Mouse (Mus musculus) lung, adult 2 months (tissue): ENCODE data around the gene Cnga3.

Experiments
- CTCF ChIP-seq: fragments of 200-500 bp; IDR thresholded peaks from 2 replicates; pipeline ENCODE4 v1.5.1; 2011; ENCODE audit warnings: mild to moderate bottlenecking, low read length, control low read depth; ENCODE audit not compliant: insufficient read depth
- POLR2A ChIP-seq: fragments of 200-500 bp; IDR thresholded peaks from 2 replicates; pipeline ENCODE4 v1.6.1; 2011; ENCODE audit warnings: low read depth, mild to moderate bottlenecking, control low read depth, low read length, borderline replicate concordance; ENCODE audit errors: extremely low read depth

GRCm38 (mm10) chr1:37220134-37220907 is 6.1 kb downstream of the Cnga3 start:
- TF ChIP-seq CTCF: no peak
- no peak for TF ChIP-seq POLR2A
